Mouse (Mus musculus): ENCODE results near the gene Rere.
"Not testable (repeated sequence)": the region's sequence is repeated elsewhere in the genome, so short reads cannot be mapped to it uniquely, and the experiment has no call there.

The Rere gene

DNA sequence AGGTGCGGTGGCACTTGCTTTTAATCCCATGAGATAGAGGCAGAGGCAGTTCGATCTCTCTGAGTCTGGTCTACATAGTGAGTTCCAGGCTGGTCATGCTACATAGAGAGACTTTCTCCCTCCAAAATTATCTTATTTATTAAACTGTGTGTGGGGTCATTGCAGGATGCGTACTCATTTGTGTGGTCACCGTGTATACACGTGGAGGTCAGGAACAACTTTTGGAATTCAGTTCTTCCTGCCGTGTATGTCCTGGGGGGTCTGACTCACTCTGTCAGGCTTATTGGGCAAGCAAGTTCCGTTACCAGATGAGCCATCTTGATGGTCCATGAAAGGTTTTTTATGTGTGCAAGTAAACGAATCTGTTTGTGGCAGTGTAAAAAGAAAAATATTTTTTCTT, 5.5 kb downstream of the Rere start:
- no peak for DNase-seq

DNA sequence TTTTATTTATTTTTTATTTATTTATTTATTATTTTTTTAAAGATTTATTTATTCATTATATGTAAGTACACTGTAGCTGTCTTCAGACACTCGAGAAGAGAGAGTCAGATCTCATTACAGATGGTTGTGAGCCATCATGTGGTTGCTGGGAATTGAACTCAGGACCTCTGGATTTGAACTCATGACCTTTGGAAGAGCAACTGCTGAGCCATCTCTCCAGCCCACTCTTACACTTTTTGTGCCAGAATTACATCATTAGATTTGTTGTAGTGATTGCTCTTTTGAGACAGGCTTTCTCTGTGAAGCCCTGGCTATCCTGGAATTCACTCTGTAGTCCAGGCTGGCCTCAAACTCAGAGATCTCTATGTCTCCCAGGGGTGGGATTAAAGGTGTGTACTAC, 6.0 kb downstream of the Rere start:
- not testable (repeated sequence) for DNase-seq

DNA sequence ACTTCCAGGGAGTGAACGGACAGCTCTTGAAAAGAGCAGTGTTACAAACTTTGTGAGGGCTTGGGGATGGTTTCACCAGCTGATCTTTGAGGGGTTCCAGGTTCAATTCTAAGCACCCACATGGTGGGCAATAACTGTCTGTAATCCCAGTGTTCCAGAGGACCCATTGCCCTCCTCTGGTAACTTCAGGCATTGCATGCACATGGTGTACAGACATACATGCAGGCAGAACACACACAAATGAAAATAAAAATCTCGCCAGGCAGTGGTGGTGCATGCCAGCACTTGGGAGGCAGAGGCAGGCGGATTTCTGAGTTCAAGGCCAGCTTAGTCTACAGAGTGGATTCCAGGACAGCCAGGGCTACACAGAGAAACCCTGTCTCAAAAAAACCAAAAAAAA, 10.5 kb downstream of the Rere start:
- DNase-seq = no peak

DNA sequence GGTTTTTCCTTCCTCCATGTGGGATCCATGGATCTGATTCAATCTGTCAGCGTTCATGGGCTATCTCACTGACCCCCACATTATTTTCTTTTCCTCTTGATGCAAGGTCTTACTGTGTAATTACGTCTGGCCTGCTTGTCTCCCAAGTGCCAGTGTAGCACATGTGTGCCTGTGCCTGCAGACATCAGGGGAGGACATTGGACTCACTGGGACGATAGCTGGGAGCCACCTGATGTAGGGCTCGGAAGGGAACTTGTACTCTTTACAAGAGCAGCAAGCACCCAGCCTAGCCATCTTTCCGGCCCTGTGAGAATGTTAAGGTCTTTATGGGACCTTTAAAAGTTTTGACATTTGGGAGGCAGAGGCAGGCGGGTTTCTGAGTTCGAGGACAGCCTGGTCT, 13.4 kb downstream of the Rere start:
- no peak for DNase-seq

DNA sequence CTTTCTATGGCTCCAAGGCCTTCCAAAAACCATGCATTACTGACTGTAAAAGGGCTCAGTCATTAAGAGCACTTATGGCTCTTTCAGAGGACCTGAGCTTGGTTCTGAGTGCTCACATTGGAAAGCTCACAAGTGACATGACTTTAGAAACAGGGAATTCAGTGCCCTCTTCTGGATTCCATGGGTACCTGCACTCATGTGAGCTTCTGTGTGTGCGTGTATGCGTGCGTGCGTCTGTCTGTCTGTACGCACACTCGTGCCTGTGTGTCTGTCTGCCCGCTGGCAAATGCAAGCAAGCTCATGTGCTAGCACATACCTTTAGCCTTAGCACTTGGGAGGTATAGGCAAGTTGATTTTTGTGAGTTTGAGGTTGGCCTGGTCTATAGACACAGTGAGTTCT, 14.5 kb downstream of the Rere start:
- DNase-seq = no peak

DNA sequence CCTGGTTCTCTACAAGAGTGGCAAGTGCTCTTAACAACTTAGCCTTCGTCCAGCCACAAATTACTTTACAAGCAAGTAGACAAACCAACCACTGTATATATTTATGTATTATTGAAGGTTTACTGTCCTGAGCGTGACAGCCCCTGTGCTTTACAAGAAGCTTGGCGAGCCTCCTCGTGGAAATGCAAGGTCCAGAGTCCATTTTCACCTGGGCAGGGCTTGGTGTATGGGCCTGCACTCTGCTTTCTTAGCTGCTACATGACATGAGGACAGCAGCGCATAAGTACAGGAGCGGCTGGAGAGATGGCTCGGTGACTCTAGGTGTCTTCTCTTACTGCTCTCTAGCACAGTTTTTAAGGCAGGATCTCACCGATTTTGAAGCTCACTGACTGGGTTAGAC, 21.3 kb downstream of the Rere start:
- DNase-seq = no peak

DNA sequence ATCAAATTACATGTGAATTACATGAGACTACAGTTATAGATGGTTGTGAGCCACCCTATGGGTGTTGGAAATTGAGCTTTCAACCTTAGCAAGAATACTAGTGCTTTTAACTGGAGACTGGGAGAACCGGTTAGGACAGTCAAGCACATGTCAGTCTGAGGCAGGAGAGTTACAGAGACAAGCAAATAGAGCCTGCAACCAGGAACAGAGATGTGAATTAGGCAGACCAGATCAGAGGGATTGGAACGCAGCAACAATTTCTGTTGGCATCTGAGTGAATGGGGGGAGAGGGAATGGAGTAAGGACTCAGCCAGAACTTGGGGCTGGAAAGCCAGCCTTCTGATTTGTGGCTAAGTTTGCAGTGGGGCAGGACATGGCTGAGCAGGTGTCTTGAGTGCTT, 25.3 kb downstream of the Rere start:
- no peak for DNase-seq

DNA sequence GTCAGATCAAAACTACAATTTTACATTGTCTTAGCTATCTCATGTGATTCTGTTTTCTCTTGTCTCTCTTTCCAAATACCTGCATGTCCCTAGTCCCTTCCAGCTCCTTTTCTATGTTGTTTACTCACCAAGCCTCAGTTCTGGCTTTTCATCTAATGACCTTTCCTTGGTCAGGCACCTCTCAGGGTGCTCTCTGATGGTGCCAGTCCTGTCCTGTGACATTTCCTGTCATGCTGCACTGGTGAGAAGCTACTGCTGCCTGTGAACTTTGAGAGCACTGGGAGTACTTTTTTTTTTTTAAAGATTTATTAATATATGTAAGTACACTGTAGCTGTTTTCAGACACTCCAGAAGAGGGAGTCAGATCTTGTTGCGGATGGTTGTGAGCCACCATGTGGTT, 25.8 kb downstream of the Rere start:
- DNase-seq = no peak

DNA sequence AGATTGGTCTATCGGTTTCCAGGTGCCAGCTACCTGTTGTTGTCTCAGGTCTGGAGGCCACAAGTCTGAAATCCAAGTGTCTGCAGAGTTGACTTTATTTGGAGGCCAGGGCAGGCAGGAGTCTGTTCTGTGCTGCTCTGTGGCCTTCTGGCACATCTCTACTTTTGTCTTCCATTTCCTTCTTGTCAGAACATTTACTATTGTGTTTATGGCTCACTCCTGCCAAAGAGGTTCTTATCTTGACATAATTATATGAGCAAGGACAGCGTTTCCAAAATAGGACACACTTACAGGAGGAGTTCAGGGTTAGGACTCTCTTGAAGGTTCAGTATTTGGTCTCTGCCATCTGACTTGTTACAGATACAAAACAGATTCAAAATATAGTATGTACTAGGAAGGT, 30.0 kb downstream of the Rere start:
- DNase-seq = no peak

DNA sequence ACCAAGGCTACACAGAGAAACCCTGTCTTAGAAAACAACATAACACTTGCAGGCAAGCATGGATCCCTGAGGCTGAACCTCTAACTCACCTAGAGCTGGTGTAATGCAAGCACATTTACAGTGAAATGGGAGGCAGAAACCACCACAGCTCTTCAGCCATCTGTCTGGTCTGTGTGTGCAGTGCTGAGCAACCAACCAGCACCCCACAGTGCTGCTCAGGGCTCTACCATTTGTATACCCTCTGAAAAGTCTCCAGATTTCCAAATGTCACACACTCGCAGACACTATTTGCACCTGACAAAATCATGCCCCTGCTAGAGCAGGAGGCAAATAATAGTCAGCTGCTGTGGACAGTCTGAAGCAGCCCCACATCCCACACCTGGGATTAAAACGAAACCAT, 31.2 kb downstream of the Rere start:
- DNase-seq = no peak

DNA sequence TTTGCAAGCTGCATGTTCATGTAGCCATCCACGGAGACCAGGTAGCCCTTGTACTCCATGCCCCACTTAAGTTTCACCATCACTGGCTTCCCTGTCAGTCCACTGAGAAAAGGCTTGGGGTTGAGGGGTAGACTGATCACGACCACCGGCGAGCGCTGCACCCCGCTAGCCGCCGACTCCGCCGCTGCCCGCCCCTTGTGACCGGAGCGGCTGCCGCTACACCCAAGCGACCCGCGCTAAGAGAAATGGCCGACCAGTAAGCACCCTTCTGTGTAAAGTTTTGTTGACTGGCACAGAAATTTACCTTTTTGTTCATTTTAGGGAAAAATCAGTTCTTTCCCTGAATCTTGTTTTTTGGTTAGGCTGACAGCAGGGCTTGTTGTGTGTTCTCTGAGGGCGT, 33.9 kb downstream of the Rere start:
- no peak for DNase-seq

DNA sequence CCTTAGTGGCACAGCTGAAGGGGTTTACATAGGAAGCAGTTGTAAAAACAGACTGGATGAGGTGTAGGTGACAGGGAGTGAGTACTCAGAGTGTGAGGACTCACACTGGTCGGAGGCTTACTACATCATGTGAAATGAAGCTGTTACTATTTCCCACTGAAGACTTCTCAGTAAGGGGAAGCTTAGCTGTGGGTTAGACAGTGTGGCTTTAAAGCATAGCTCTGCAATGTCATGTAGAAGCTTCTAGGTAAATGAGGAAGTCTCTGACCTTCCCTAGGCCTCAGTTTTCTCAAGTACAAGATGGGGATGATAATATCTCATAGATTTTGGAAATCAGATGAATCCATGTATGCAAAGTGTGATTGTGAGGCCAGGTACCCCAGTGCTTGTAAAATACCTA, 35.1 kb downstream of the Rere start:
- no peak for DNase-seq

DNA sequence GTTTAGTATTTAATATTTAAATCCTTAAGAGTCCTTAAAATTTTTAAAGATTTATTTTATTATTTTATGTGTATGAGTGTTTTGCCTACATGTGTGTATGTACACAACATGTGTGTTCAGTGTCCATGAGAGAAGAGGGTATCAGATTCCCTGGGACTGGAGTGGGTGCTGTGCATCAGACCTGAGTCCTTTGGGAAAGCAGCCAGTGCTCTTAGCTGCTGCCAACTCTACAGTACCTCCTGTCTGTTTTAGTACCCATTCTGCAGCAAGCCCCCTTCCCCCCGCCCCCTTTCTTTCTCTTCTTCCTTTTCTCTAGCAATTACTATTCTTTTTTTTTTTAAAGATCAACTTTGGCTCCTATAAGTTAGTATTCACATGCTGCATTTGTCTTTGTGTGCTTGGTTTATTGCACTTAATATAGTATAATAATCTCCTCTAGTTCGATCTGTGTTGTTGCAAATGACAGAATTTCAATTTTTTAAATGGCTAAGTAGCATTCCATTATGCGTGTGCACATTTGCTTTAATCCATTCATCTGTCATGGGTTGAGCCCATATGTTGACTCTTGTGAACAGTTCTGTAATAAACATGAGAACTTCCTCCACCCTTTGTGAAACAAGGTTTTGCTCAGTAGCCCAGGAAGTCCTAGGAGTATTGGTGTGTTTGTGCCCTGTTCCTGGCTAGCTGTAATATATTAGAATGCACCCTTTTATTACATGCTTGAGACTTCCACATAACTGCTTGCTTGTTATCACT, 43.8 kb downstream of the Rere start:
- no peak for DNase-seq

DNA sequence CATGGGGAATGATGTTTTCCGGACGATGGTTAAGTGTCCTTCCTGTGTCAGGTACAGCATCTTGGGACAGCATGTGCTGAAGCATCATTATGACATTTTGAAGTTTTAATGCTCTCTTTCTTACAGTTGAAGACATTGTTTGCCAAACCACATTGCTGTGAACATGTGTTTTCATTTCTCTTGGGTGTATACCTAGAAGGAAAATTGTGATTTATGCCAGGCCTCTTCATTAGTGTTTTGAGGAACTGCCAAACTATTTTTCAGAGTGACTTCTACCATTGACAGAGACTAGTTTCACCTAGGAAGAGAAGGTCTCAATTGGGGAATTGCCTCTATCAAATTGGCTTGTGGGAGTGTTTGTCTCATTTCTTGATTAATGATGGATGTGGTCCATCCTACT, 44.6 kb downstream of the Rere start:
- no peak for DNase-seq

DNA sequence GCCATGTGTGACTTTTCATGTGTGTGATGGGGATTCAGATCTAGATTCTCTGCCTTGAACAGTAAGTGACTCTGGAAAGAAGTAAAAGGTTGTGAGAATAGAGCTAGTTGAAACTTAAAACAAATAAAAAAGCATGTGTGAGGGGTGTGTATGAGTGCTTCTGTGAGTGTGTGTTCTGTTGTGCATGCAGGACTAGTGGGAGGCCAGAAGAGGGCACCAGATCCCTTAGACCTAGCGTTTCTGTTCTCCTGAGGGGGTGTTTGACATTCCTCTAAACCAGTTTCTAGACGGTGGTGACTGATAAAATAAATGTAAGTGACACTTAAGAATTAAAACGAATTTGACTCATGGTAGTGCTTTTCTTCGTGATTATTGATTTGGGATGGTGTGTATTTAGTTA, 46.0 kb downstream of the Rere start:
- DNase-seq = no peak

DNA sequence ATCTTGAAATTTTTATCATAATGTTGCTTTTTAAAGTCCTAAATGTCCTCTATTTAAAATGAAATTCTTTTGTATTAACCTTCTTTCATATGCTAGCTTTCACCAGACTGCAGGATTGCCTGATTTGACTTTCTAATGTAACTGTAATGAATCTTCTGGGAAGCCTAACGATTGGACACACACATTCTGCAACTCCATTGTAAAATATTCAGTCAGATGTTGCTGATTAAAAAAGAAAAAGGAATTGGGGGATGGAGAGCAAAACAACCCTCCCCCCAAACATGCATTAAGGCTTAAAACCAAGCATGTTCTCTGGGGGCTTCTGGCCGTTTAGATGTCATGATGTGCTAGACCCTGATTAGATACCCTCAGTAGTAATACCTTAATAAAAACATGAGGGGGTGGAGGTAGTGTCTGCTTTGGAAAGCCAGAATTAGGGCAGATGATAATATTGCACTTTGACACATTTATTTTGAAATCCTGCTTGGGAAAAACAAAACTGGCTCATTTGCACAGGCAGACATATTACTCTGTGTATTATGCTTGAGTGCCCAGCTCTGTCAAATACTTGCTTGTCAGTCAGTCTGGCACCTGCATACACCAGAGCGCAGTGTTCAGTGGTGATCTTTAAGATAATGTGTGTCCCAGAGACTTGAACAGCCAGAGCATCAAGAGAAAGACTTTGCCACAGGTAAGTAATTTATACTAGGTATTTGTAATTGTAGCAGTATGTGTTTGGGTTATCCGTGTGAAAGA, 52.7 kb downstream of the Rere start:
- DNase-seq = no peak

DNA sequence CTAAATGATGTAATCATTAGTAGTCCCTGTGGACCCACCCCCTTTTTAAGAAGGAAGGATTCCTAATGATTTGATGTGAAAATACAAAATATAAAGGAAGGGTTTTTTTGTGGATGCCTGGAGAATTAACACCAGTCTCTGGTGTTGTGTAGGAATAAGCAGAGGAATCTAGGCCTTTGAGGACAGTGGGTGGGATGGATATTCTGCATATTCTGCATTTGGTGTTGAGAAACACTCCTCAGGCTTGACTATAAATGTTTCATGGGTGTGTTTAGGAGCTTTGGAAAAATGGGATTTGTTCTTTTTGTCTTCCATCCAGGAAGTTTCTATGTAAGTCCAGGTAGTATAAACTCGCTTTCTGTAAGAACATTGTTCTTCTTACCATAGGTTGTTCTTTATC, 55.8 kb downstream of the Rere start:
- DNase-seq = no peak

DNA sequence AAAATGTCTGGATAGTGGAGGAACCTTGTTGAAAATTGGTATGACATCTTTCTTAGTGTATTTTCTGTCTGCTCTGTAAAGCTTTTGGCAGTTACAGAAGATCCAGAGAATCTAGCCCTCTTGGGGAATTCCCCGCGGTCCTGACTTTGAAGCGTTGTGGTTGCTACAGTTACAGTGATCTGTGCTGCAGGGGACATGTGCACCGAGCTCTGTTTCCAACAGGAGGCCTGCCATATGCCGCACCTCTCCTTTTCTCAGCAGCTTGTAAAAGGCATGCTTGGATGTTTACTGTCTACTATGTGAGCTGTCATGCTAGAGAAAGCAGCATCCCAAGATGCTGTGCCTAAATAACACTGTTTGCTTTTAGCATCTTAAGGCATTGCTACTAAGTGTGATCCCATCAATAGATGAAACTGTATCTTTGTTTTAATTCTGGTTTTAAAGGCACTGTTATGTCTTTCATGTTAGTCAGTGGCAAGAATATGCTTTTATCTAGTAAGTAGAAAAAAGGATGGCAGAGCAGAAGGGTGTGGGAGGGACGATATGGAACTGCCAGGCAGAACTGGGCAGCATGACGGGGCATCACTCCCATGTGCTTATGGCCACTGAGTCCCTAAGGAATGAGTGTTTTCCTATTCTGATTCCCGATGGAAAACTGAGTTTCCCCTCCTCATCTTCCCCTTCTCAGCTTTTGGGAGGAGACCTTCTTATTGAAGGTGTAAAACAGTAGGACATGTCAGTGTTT, 57.6 kb downstream of the Rere start:
- DNase-seq = peak in 1 of 2 experiments; percentile 18

DNA sequence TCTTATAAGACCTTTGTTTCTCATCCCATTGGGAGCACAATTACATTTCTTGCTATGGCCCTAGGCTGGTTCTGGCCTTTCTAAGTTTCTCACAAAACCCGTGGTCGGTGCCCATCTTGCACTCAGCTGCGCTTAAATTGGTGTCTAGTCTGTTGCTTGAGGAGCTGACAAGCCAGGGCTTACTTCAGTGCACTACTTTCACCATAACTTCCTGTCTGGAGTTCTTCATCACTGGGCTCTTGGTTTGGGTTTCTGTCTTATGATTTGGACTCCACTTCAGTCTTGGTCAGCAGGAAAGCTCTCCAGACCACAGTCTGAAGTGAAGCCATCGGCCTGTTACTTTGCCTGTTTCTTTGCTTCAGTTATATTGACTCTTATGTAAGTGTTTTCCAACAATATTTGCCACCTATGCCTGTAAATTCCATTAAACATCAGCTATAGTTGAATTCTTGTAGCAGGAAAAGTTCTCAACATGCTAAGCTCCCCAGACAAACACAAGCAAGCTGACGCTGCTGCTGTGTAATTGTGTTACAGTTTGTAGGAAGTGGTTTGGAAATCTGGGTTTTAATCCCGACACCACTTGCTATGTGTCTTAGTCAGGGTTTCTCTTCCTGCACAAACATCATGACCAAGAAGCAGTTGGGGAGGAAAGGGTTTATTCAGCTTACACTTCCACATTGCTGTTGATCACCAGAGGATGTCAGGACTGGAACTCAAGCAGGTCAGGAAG, 59.5 kb downstream of the Rere start:
- no peak for DNase-seq

DNA sequence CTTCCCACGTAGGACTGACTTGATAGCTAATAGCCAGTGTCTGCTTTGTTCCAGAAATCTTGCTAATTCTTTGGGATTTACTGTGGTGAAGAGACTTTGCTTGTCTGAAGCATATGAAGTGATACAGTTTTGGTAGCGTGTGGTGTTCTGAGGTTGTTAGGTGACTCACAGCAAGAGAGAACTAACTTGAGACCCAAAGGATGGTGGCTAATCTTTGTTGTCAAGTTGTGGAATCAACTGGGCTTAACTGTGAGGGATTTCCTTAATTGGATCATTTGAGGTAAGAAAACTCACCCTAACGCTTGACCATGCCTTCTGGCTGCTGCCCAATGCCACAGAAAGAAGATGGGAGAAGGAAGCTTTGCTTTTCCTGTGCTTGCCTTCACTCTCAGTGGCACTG, 63.1 kb downstream of the Rere start:
- DNase-seq = no peak

DNA sequence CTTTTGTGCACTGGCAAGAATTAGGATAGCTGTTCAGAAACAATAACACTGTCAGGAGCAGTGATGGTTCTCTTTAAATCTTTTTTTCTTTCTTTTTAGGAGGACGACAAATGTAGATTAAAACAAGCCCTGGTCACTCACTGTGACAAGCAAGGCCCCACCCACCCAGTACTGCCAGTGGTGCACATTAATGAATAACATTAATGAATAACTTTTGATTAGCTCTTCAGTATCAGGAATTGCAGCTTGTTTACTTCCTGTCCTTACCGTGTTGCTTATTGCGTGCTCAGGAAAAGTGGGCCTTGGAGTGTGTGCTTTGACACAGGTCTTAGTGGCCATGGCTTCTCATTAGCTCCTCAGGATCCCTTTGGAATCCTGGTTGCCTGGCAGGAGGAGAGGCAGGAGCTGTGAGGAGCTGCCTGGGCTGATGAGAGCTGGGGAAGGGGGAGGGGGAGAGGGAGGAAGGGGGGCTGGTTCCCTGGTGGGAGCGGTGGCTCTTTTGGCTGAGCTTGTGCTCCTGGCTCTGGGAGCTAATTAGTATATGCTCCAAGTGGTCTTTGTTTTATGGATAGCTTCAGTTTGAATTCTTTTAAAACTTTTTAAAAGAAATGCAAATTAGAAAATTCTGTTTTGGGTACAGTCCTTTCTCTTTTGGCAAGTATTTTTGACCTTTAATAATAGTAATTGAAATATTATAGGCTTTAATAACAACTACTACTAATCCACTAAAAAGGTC, 65.4 kb downstream of the Rere start:
- DNase-seq = no peak

DNA sequence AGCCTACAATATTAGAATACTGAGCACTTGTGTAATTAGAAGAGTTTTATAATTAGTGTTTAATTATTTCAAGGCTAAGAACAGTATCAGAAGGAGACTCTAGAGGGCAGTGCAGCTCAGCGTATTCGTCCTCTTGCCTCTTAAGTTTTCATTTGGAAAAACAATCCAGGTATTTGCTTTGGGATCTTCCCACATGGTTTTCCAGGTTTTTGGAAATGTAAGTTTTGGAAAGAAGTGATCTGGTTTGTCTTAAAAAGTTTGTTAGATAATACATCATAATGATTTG, 65.9 kb downstream of the Rere start:
- DNase-seq = no peak

DNA sequence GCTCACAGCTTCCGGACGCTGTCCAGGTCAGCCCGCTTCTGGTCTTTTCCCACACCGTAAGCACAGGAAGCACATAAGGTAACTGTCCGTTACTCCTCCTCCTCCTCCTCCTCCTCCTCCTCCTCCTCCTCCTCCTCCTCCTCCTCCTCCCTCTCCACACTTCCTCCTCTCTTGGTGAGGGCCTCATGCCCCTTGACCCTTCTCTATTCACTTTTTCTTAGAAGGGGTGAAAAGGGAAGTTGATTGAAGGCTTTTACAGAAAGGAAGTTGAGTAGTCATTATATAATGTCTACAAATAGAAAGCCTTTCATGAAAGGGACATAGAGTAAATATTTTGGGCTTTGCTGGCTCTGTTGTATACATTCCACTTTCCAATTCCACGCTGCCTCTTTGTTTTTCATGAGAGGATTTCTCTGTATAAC, 68.2 kb downstream of the Rere start:
- no peak for DNase-seq
